Mouse (Mus musculus): ENCODE data around the gene Duxbl2. TPM values are rescaled to one million over a fixed set of nuclear protein-coding genes. Genes with fewer than 3 reads are reported as not detected.

The Duxbl2 gene
- 1.2 and 1.4 TPM in 2 replicates for polyA plus RNA-seq (2012; rRNA removed)

DNA sequence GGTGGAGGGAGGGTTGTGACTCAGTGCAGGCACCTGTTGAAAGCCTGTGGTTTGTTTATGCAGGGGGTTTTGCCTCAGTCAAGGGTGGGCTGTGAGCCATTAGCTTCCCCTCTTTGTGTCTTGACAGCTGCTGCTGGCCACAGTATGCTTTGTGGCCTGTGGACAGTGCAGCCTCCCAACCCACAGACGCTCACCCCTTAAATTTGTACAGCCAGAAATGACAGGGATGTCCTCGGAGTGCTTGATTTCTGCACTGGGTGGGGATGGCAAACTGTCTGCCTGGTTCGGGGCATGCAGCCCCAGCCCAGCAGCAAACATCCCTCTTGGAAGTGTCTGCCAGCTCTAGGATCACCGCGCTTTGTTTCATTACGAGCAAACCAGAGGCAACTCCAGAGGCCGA, at the start of gene Duxbl2:
TSS of gene Duxbl2 (plus strand) at position 200 of the 400 bp plus-strand sequence.

DNA sequence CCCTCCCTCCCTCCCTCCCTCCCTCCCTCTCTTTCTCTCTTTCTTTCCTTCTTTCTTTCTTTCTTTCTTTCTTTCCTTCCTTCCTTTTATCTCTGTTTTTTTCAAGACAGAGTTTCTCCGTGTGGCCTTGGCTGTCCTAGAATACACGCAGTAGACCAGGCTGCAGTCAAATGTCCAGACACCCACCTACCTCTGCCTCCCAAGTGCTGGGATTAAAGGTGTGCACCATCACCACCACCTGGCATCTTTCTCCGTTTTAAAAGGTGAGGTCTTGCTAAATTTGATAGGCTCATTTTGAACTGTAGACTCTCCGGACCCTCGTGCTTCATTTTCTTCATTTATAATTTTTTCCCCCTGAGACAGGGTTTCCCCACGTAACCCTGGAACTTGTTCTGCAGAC, 36.9 kb upstream of the Duxbl2 start, which contains the start of gene Cphx2:
TSS of gene Cphx2 (plus strand) at position 301 of the 400 bp plus-strand sequence.

DNA sequence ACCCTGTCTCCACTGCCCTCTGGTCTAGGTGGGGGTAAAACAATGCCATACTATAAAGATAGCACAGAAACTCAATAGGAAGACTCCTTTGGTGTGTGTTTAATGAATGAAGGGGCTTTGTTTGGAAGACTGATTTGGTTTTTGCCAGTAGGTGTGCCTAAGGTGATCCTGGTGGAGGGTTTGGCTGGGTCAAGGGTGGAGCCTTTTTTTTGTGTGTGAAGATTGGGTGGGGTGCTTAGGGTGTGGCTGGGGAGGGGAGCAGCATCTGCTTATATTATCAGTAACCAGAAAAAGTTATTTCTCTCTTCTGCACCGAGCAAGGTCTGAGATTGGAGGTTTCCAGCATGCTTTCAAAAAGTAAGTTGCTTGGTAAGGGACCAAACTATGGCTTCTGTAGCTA, 36.2 kb upstream of the Duxbl2 start, which contains the start of gene Cphx3:
TSS of gene Cphx3 (plus strand) at position 301 of the 400 bp plus-strand sequence.

Other genes starting within 250 kb of the Duxbl2 start
- gene Plac9a, start 215.2 kb upstream of the Duxbl2 start, polyA plus RNA-seq (2012; rRNA removed) = 0.75 and 0.86 TPM in 2 replicates
- gene Tmem254a, start 190.7 kb upstream of the Duxbl2 start, polyA plus RNA-seq (2012; rRNA removed) = 8.9 and 19.2 TPM in 2 replicates
- 0.87 and 1.5 TPM in 2 replicates for gene Cphx1, start 180.0 kb upstream of the Duxbl2 start, polyA plus RNA-seq (2012; rRNA removed)
- gene Duxbl1, start 139.8 kb upstream of the Duxbl2 start, polyA plus RNA-seq (2012; rRNA removed) = 1.4 and 1.9 TPM in 2 replicates
- gene Gm9780, start 75.6 kb upstream of the Duxbl2 start, polyA plus RNA-seq (2012; rRNA removed) = 308 and 340 TPM in 2 replicates
- 57.5 and 59.1 TPM in 2 replicates for gene Tmem254c, start 51.0 kb upstream of the Duxbl2 start, polyA plus RNA-seq (2012; rRNA removed)
- gene Cphx2, start 36.8 kb upstream of the Duxbl2 start, polyA plus RNA-seq (2012; rRNA removed) = not detected in 2 replicates
- gene Cphx3, start 36.1 kb upstream of the Duxbl2 start, polyA plus RNA-seq (2012; rRNA removed) = 0.25 TPM in 1 of 2 replicates, not detected in the other
- gene Plac9b, start 64.1 kb downstream of the Duxbl2 start, polyA plus RNA-seq (2012; rRNA removed) = 36.9 and 40.0 TPM in 2 replicates
- gene Tmem254b, start 88.7 kb downstream of the Duxbl2 start, polyA plus RNA-seq (2012; rRNA removed) = 26.1 and 26.9 TPM in 2 replicates
- gene Duxbl3, start 139.6 kb downstream of the Duxbl2 start, polyA plus RNA-seq (2012; rRNA removed) = 2.1 and 2.8 TPM in 2 replicates

Measured in ovary, adult 2 months (tissue).